ENCODE assay signal across 12 mouse cellular contexts in the genomic region with DNA sequence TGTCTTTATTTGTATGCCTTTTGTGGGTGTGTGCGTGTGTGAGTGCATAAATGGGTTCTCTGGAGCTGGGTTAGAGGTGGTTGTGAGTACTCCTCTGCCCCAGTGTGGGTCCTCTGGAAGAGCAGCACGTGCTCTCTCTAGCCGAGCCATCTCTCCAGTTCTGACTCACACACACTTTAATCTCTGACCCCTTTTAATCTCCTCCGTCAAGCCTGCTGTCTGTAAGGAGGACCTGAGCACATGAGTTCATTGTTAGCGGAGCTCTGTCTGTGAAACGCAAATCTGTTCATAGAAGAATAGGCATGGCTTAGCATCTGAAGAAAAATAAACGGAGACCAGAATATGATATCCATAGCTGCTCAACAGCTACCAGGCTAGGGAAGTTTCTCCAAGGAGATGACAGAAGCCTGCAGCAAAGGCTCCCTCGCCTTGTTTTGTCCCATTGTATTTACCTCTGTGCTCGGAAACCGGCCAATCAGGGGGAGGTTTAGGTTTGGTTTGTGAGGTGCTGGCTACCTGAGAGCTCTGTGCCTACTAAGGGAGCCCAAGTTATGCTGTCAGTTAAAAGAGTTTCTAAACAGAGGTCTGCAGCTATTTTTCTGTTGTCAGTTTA. TPM values are rescaled to one million over a fixed set of nuclear protein-coding genes. Genes with fewer than 3 reads are reported as not detected.
DNase-seq lines count a peak whose midpoint lies in the region; ATAC-seq and TF ChIP-seq lines count a peak whose summit lies in the region.
"Had no signal": no experiment of that assay in that cellular context is flagged by ENCODE, and none has a peak within 500 bp of the region (broad histone marks: within the 10 kb centered on the region; RNA-seq: fewer than 3 reads in every experiment).

No protein-coding gene starts in this region.

- ATAC-seq in liver, embryonic 12.5 days = peak; percentile 71

- H3K27ac ChIP-seq in liver, adult 2 months (replicated peaks; ENCODE audit: insufficient read depth, low read depth, low read length) = no peak overlapping the region
- peak overlapping the region; percentile 68; the same call in 1 of the 2 replicates for H3K27ac ChIP-seq in liver, embryonic 12.5 days
- H3K27ac ChIP-seq: heart, embryonic 15.5 days; limb, embryonic 13.5 days had no signal

- 61% methylated on average over 10 of the region's 10 CpGs for WGBS in liver, adult 2 months
- WGBS in liver, embryonic 12.5 days (ENCODE audit: insufficient replicate concordance) = 51% methylated on average over 10 of the region's 10 CpGs

- no peaks in the 10 kb centered on the region for H3K27me3 ChIP-seq in liver, adult 2 months (ENCODE audit: control insufficient read depth, insufficient read depth, low read length)
- no peaks in the 10 kb centered on the region for H3K27me3 ChIP-seq in liver, embryonic 12.5 days (replicated peaks)
- H3K27me3 ChIP-seq: heart, embryonic 15.5 days; limb, embryonic 13.5 days had no signal

- peaks cover 24% of the 10 kb centered on the region; the same call in 1 of the 2 replicates for H3K79me2 ChIP-seq in liver, adult 2 months (ENCODE audit: control insufficient read depth, insufficient read depth, low read length)

- no peak overlapping the region for H3K4me3 ChIP-seq in liver, adult 2 months (ENCODE audit: insufficient read depth, low read depth, low read length)
- H3K4me3 ChIP-seq in liver, embryonic 12.5 days = no peak overlapping the region
- H3K4me3 ChIP-seq: heart, embryonic 15.5 days; limb, embryonic 13.5 days; myocyte had no signal

- no peak for TF ChIP-seq POLR2A in liver, adult 2 months (IDR thresholded peaks at IDR 0.05; ENCODE audit: extremely low read depth, insufficient read depth, low read length)

- no peak for TF ChIP-seq CTCF in liver, adult 2 months (IDR thresholded peaks at IDR 0.05; ENCODE audit: low read depth, low read length)

- 0 out of 2 replicates have a peak, but pooled peaks cover 3% of the 10 kb centered on the region for H3K4me1 ChIP-seq in liver, adult 2 months (ENCODE audit: control insufficient read depth, insufficient read depth, low read length)
- H3K4me1 ChIP-seq in liver, embryonic 12.5 days = peaks cover 22% of the 10 kb centered on the region
- H3K4me1 ChIP-seq: limb, embryonic 13.5 days had no signal

- H3K4me2 ChIP-seq in liver, embryonic 12.5 days = peak overlapping the region; percentile 58
- H3K4me2 ChIP-seq: heart, embryonic 15.5 days; limb, embryonic 13.5 days had no signal

- H3K9me3 ChIP-seq in liver, embryonic 12.5 days (replicated peaks) = no peaks in the 10 kb centered on the region
- H3K9me3 ChIP-seq: heart, embryonic 15.5 days; limb, embryonic 13.5 days had no signal

- H3K36me3 ChIP-seq in liver, adult 2 months (ENCODE audit: control insufficient read depth, insufficient read depth, low read length) = no peaks in the 10 kb centered on the region
- H3K36me3 ChIP-seq in liver, embryonic 12.5 days = no peaks in the 10 kb centered on the region; the same call in 1 of the 2 replicates
- H3K36me3 ChIP-seq: heart, embryonic 15.5 days; limb, embryonic 13.5 days had no signal

- peak; percentile 21 to 34 for DNase-seq in adrenal gland, postnatal 36 days
- DNase-seq in adrenal gland, postnatal 25 days = no peak
- DNase-seq in liver, adult 2 months (ENCODE audit: extremely low read depth, low read depth, low spot score) = peak; percentile 47
- DNase-seq in liver = no peak
- DNase-seq in retina, postnatal 7 days (ENCODE audit: low read depth, low spot score) = peak; percentile 11
- DNase-seq in layer of hippocampus, postnatal 14 days (ENCODE audit: low spot score in 2 of 2) = no peak
- no peak for DNase-seq in gastrocnemius, postnatal 4 days (ENCODE audit: low spot score in 2 of 2)
- DNase-seq: cerebellum, postnatal 36 days had no signal

- no peak overlapping the region for H3K9ac ChIP-seq in liver, adult 2 months (ENCODE audit: low read depth, low read length)
- no peak overlapping the region for H3K9ac ChIP-seq in liver, embryonic 12.5 days
- H3K9ac ChIP-seq: heart, embryonic 15.5 days; limb, embryonic 13.5 days had no signal

RNA-seq across cellular contexts. Expression of gene Osbpl8, which starts 58.8 kb away (rescaled TPM):
- total RNA-seq in adrenal gland, postnatal 36 days (2021) = 10 to 100 TPM; 26.1 to 30.9 TPM
- 24.6 and 30.1 TPM in 2 replicates for total RNA-seq in adrenal gland, postnatal 25 days (2021)
- total RNA-seq in liver, adult 2 months (2014; rRNA removed) = 30.0 and 30.9 TPM in 2 replicates
- polyA plus RNA-seq in liver, adult 2 months (2012; rRNA removed) = 3.7 and 4.2 TPM in 2 replicates
- 11.4 and 12.1 TPM in 2 replicates for polyA plus RNA-seq in liver, embryonic 12.5 days (2016; fragmentation: Nextera tagmentation; extraction: Ambion mirVana)
- total RNA-seq in layer of hippocampus, postnatal 14 days (2021) = 10 to 100 TPM; 55.7 to 59.3 TPM
- 10 to 100 TPM; 22.5 to 24.8 TPM for total RNA-seq in gastrocnemius, postnatal 4 days (2021)

Comparison
In these comparisons a context has a peak if more than half of its experiments do, and no peak if none do; other contexts are left out.
1. DNase-seq: peak in adrenal gland, postnatal 36 days (2 of 2), liver, adult 2 months (single experiment) and retina, postnatal 7 days (single experiment); none in adrenal gland, postnatal 25 days (single experiment), liver (single experiment), layer of hippocampus, postnatal 14 days (0 of 2) and gastrocnemius, postnatal 4 days (0 of 2).